Mouse (Mus musculus) kidney, embryonic 14.5 days (tissue): Measurements from ENCODE around the gene Slc6a3. TPM values are rescaled to one million over a fixed set of nuclear protein-coding genes. Genes with fewer than 3 reads are reported as not detected.
A peak's percentile ranks its signal among the peaks of the same experiment; 100 is the strongest.

Experiments used
- ATAC-seq: fragments of 200-750 bp; cut with Nextera tagmentation; 2 replicates; pipeline ENCODE4 v1.8.0; 2017; ENCODE audit warnings: moderate number of reproducible peaks, mild to moderate bottlenecking, moderate TSS enrichment, moderate library complexity; ENCODE audit not compliant: low FRiP score, low TSS enrichment
- H3K27ac ChIP-seq: fragments of 300-500 bp; sonication (generic); 2 replicates; pipeline ENCODE4 v1.5.1; 2014; ENCODE audit warnings: low read depth, mild to moderate bottlenecking, low read length, moderate library complexity, mixed read lengths
- H3K27me3 ChIP-seq: fragments of 300-500 bp; sonication (generic); 2 replicates; pipeline ENCODE4 v1.6.1; 2014; ENCODE audit warnings: mild to moderate bottlenecking, low read length; ENCODE audit not compliant: control insufficient read depth, insufficient read depth
- H3K36me3 ChIP-seq: fragments of 300-500 bp; sonication (generic); 2 replicates; pipeline ENCODE4 v1.6.1; 2014; ENCODE audit warnings: low read length, mixed read lengths; ENCODE audit not compliant: control insufficient read depth, insufficient read depth
- H3K4me1 ChIP-seq: fragments of 300-500 bp; sonication (generic); 2 replicates; pipeline ENCODE4 v1.6.1; 2014; ENCODE audit warnings: low read length, mixed read lengths; ENCODE audit not compliant: control insufficient read depth, insufficient read depth
- H3K4me2 ChIP-seq: fragments of 300-500 bp; sonication (generic); replicated peaks from 2 replicates; pipeline ENCODE4 v1.6.1; 2014; ENCODE audit warnings: low read depth, mild to moderate bottlenecking, low read length
- H3K4me3 ChIP-seq: fragments of 300-500 bp; sonication (generic); 2 replicates; pipeline ENCODE4 v1.5.1; 2014; ENCODE audit warnings: mild to moderate bottlenecking, low read length
- H3K9ac ChIP-seq: fragments of 300-500 bp; sonication (generic); 2 replicates; pipeline ENCODE4 v1.6.1; 2014; ENCODE audit warnings: low read depth, mild to moderate bottlenecking, low read length, moderate library complexity
- H3K9me3 ChIP-seq: fragments of 300-500 bp; sonication (generic); 2 replicates; pipeline ENCODE4 v1.6.1; 2016; ENCODE audit warnings: low read length; ENCODE audit not compliant: control insufficient read depth
- WGBS: fragments of 180-500 bp; shearing (Covaris S2); extraction: QIAGEN DNeasy Blood & Tissue Kit; methylation state at CpG from one replicate; pipeline ENCODE4 v1.1.7; 2014; 5-methylcytosine and 5-hydroxymethylcytosine counted together
- polyA plus RNA-seq: library from polyadenylated mRNA; unstranded; fragments of >200 nt; fragmentation: Nextera tagmentation; extraction: Ambion mirVana; gene quantifications from 2 replicates; pipeline ENCODE4 v1.2.1, GENCODE M21; 2014

The Slc6a3 gene
- polyA plus RNA-seq, 1 experiment from 2014 or later = not detected

DNA sequence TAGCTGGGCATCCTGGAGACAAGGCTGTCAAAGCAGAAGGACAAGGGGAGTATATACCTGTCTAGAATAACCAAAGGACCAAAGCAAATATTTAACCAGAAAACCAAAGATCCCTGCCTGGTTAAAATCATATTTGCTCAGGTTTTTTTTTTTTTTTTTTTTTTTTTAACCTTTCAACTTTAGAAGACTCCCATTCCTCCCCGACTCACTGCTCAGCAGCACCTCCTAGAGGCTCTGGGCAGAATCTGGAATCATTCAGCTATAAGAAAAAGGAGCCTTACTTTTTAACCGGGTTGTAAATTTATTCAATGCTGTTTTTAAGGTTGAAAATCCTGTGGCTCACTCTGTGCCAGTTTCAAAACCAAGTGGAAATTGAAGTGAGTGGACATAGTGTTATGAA lies 33.8 kb upstream of the Slc6a3 start:
- Histone ChIP-seq H3K9ac (no peak overlapping the region), H3K36me3 (peaks cover 50% of the 10 kb centered on the region), H3K9me3 (no peaks in the 10 kb centered on the region), H3K4me2 (no peak overlapping the region), H3K4me1 (no peaks in the 10 kb centered on the region), H3K4me3 (no peak overlapping the region), H3K27me3 (no peaks in the 10 kb centered on the region), H3K27ac (no peak overlapping the region)
- no peak for ATAC-seq
- 65% methylated on average over 2 of the region's 2 CpGs for WGBS

DNA sequence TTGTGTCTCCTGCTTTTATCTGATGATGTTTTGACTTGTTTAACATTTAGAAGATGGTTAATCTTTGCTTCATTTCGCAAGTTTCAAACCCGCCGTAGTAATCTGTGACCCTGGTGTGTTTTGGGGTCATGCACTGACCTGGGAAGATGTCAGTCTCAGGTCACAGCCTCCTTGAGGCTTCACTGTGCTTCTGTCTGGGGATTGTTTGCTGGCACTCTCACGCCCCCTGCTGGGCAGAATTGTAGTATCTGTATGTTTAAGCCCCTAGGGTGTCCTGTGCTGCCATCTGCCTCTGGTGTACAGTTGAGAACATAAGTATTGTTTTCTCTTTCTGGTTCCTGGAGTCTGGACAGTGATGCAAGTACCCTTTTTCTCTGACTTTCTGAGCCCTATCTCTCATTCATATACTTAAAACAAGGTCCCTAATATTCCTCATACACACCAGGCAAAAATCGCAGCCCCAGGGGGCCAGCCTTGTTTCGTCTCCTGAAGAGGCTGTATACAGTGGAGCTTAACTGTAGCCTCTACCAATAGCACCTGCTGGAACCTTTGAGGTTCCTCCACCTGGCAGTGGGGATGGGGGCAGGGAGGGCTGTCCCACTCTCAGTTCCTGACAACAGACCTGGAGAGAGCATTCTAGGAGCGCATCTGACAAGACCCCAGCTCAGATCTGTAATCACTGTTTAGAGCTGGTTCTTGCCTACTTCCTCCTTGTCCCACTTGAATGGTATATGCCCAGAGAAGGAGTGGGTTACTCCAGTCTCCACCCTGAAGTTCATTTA lies 30.7 kb upstream of the Slc6a3 start:
- ATAC-seq = 0 out of 2 replicates have a peak, but pooled peaks have one; percentile 75
- H3K4me1 ChIP-seq = no peaks in the 10 kb centered on the region
- no peak overlapping the region for H3K9ac ChIP-seq
- H3K27ac ChIP-seq = no peak overlapping the region
- no peaks in the 10 kb centered on the region for H3K27me3 ChIP-seq
- no peaks in the 10 kb centered on the region for H3K9me3 ChIP-seq
- H3K4me3 ChIP-seq = no peak overlapping the region
- no peak overlapping the region for H3K4me2 ChIP-seq
- 59% methylated on average over 7 of the region's 7 CpGs for WGBS
- H3K36me3 ChIP-seq = peaks cover 51% of the 10 kb centered on the region

DNA sequence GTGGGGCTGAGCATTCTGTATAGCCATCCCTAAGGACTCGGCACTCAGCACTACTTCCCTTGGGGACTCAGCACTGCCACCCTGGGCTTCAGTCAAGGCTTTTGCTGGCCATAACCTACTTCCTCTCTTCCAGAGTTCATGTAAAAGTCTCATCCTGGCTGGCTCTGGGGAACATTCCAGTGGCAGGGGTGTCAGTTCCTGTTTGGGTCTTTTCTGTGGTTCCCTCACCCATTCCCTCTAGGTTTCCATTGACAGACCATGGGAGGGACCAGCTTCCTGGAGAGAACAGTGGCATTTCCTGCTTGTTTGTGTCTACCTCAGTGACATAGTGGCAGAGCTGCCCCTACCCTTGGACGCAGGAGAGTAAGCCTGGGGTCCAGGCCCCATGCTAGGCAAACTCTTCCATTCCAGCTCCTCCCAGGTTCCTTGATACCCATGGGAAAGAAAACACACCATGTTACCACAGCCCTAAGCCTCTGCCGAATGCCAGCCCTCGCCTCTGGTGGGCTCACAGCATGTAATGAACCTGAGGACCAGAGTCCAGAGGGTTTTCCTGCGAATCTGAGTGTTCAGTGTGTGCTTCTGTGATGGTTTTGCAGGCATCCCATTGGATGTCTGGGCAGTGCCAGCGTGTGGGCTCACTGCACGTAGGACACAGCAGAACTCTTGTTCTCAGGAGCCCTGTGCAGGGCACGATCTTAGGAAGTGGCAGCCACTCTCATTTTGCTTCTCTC lies 27.6 kb upstream of the Slc6a3 start:
- Histone ChIP-seq H3K4me1 (no peaks in the 10 kb centered on the region), H3K4me3 (no peak overlapping the region), H3K36me3 (peaks cover 63% of the 10 kb centered on the region), H3K9me3 (no peaks in the 10 kb centered on the region), H3K27me3 (no peaks in the 10 kb centered on the region), H3K27ac (no peak overlapping the region), H3K9ac (no peak overlapping the region), H3K4me2 (no peak overlapping the region)
- no peak for ATAC-seq
- 87% methylated on average over 8 of the region's 8 CpGs for WGBS

DNA sequence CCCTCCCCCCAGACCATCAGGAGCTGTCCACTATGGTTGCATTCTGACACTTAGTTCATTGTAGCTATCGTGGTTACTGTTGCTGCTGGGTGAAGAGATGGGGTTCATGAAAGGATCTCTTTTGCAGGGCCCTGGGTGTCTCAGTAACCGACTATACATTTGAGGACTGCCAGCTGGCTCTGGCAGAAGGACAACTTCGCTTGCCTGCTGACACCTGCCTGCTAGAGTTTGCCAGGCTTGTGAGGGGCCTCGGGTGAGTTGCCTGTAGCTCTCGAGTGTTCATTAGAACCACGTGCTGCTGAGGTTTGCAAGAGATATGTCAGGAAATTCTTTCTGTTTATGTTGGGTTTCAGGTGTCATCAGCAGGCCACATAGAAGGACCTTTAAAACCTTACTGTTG lies 26.7 kb upstream of the Slc6a3 start:
- no peak overlapping the region for H3K27ac ChIP-seq
- H3K4me1 ChIP-seq = no peaks in the 10 kb centered on the region
- no peaks in the 10 kb centered on the region for H3K27me3 ChIP-seq
- H3K36me3 ChIP-seq = peaks cover 71% of the 10 kb centered on the region
- no peak for ATAC-seq
- H3K9me3 ChIP-seq = no peaks in the 10 kb centered on the region
- H3K4me2 ChIP-seq = no peak overlapping the region
- 73% methylated on average over 6 of the region's 6 CpGs for WGBS
- H3K9ac ChIP-seq = no peak overlapping the region
- H3K4me3 ChIP-seq = no peak overlapping the region

DNA sequence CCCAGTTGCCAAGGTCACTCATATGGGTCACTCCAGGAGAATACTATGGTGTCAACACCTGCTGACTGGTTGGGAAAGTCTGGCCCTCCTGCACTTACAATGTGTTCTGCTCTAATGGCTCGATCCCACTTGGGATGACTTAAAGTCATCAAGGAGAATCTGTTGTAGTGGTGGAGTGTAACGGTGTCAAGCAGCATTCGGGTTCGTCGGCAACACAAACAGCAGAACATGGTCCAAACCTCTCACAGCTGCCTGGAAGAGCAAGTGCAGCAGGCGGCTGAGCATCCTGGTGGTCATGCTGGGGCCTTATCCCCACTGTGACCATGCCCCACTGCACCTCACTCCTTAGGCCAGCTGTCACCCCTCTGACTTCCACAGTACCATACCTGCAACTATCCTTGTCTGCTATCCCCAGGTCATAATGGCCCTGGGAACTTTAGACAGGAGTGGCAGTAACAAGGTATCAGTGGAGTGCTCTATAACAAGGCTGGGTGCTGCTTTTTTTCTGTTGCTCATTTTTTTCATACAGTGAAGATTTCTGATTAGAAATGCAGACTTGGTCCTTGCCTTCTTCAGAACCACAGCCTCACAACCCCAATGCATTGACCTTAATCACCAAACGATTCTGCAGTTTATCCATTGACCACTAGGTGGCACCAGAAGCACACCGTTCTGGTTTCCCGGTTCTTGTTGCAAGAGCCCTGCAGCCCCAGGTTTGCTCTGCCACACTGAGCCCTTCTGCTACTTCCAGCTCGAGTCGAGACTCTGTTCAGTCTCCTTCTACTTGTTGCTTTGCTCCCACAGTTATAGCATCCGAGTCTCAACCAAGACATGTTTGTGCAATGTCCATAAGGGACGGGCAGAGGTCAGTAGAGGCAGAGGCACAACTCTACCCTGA lies 23.5 kb upstream of the Slc6a3 start:
- WGBS = 60% methylated on average over 13 of the region's 13 CpGs
- no peak overlapping the region for H3K4me2 ChIP-seq
- 0 out of 2 replicates have a peak, but pooled peaks have one; percentile 14 for ATAC-seq
- H3K4me1 ChIP-seq = no peaks in the 10 kb centered on the region
- no peak overlapping the region for H3K4me3 ChIP-seq
- no peaks in the 10 kb centered on the region for H3K9me3 ChIP-seq
- H3K36me3 ChIP-seq = peaks cover 66% of the 10 kb centered on the region
- H3K9ac ChIP-seq = no peak overlapping the region
- no peak overlapping the region for H3K27ac ChIP-seq
- H3K27me3 ChIP-seq = no peaks in the 10 kb centered on the region

DNA sequence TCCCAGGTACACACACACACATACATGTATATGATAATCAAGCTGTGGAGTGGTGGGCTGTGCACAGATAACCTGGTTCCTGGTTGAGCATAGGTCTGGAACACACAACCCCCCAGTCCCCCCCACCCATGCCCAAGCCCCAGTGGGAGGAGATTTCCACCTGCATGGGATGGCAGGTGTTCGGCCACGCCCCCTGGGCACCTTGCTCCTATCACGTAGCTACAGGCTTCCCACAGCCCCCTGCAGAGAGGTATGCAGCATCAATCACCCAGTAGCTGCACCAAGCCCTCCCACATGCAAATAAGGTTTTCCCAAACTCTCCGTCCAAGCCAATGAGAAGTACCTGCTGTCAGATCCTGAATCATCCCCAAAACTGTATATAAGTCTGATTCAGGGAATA lies 19.7 kb upstream of the Slc6a3 start:
- H3K27ac ChIP-seq = no peak overlapping the region
- no peaks in the 10 kb centered on the region for H3K4me1 ChIP-seq
- no peak overlapping the region for H3K9ac ChIP-seq
- ATAC-seq = no peak
- H3K36me3 ChIP-seq = peaks cover 35% of the 10 kb centered on the region
- 68% methylated on average over 4 of the region's 4 CpGs for WGBS
- H3K4me2 ChIP-seq = no peak overlapping the region
- no peaks in the 10 kb centered on the region for H3K9me3 ChIP-seq
- H3K27me3 ChIP-seq = no peaks in the 10 kb centered on the region
- no peak overlapping the region for H3K4me3 ChIP-seq

DNA sequence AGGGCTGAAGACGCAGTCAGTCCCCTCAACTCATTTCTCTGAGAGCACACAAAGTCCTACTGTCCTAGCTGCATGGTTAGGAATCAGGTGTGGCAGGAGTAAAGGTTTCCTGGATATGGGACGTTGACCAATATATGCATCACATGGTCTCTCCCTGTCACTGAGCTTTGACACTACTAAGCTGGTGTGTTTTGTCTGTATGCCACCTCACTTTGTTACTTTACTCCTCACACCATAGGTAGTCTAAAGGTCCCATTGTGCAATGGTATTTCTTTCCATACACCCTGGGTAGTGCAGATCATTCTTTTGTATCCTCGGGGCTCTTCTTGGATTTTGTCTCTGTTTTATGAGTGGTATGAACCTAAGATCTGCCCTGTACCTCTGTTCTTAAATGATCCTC lies 2.8 kb upstream of the Slc6a3 start:
- no peak overlapping the region for H3K4me3 ChIP-seq
- 87% methylated on average over 3 of the region's 3 CpGs for WGBS
- no peaks in the 10 kb centered on the region for H3K9me3 ChIP-seq
- H3K9ac ChIP-seq = no peak overlapping the region
- peaks cover 41% of the 10 kb centered on the region for H3K27me3 ChIP-seq
- 0 out of 2 replicates have a peak, but pooled peaks cover 4% of the 10 kb centered on the region for H3K4me1 ChIP-seq
- no peaks in the 10 kb centered on the region for H3K36me3 ChIP-seq
- no peak overlapping the region for H3K27ac ChIP-seq
- no peak overlapping the region for H3K4me2 ChIP-seq
- no peak for ATAC-seq

DNA sequence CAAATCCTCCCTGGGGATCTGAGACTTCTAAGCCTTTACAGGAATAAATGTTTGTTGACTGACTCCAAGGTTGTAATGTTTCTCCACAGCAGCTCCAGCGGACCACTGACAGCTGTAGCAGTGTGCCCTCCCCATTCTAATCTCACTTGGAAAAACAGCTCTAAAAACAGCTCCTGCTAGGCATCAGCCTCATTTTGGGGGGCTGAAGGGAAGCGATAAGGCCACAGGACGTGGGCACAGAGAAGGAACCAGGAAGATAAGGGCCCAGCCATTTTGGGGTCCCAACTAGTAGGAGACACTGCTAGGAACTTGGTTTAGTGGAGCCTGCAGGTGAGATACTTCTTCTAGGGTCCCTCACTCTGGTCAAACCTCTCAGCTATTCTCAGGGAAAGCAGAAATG lies 1.3 kb upstream of the Slc6a3 start:
- no peak for ATAC-seq
- Histone ChIP-seq H3K27ac (no peak overlapping the region), H3K4me1 (0 out of 2 replicates have a peak, but pooled peaks cover 4% of the 10 kb centered on the region), H3K36me3 (no peaks in the 10 kb centered on the region), H3K27me3 (peaks cover 42% of the 10 kb centered on the region), H3K9me3 (no peaks in the 10 kb centered on the region), H3K4me2 (no peak overlapping the region), H3K4me3 (no peak overlapping the region), H3K9ac (no peak overlapping the region)
- 61% methylated on average over 3 of the region's 3 CpGs for WGBS
